In the genomic region with DNA sequence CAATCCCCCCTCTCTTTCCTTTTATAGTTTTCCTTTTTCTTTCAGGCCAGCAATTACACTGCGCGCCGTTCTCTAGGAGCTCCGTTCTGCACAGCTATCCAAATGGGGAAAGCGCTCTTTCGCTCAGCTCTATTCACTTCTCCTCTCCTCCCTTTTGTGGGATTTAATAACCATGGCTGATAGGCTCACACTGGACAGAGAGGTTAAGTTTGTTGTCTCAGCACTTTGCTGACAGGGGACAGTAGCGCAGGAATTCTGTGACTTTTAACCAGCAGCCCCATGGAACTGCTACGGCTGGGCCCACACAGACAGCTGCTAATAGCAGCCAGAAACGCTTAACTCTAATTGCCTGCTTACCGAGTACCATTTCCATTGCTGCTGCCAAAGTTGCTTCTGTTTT, we compare ENCODE assay signal across 13 mouse cellular contexts.
DNase-seq lines count a peak whose midpoint lies in the region; ATAC-seq and TF ChIP-seq lines count a peak whose summit lies in the region.
"Had no signal": no experiment of that assay in that cellular context is flagged by ENCODE, and none has a peak within 500 bp of the region (broad histone marks: within the 10 kb centered on the region; RNA-seq: fewer than 3 reads in every experiment).

No protein-coding gene starts in this region.

- H3K4me3 ChIP-seq in embryonic facial prominence, embryonic 10.5 days, result no peak overlapping the region
- H3K4me3 ChIP-seq in hindbrain, embryonic 13.5 days, result 0 out of 2 replicates have a peak overlapping the region, but pooled peaks have one; percentile 3
- H3K4me3 ChIP-seq in midbrain, postnatal 0 days (ENCODE audit: low read depth, low read length), result no peak overlapping the region
- no peak overlapping the region for H3K4me3 ChIP-seq in stomach, postnatal 0 days (ENCODE audit: low read depth, low read length)
- H3K4me3 ChIP-seq: kidney, embryonic 15.5 days; limb, embryonic 12.5 days had no signal

- ATAC-seq in hindbrain, embryonic 13.5 days (ENCODE audit: low FRiP score), result peak; percentile 63; the same call in 1 of the 2 replicates
- no peak for ATAC-seq in midbrain, postnatal 0 days (ENCODE audit: low FRiP score)
- no peak for ATAC-seq in stomach, postnatal 0 days (ENCODE audit: low FRiP score, low TSS enrichment)
- ATAC-seq: Patski had no signal

- H3K27ac ChIP-seq in embryonic facial prominence, embryonic 10.5 days (replicated peaks), result no peak overlapping the region
- H3K27ac ChIP-seq in hindbrain, embryonic 13.5 days, result peak overlapping the region; percentile 48
- no peak overlapping the region for H3K27ac ChIP-seq in midbrain, postnatal 0 days (ENCODE audit: low read depth, low read length)
- no peak overlapping the region for H3K27ac ChIP-seq in stomach, postnatal 0 days (replicated peaks)
- H3K27ac ChIP-seq: kidney, embryonic 15.5 days; limb, embryonic 12.5 days had no signal

- WGBS in embryonic facial prominence, embryonic 10.5 days, result 52% methylated on average over 10 of the region's 10 CpGs
- 13% methylated on average over 10 of the region's 10 CpGs for WGBS in hindbrain, embryonic 13.5 days
- 10% methylated on average over 10 of the region's 10 CpGs for WGBS in midbrain, postnatal 0 days
- 79% methylated on average over 10 of the region's 10 CpGs for WGBS in stomach, postnatal 0 days

- peak overlapping the region; percentile 43 for H3K4me2 ChIP-seq in hindbrain, embryonic 13.5 days
- H3K4me2 ChIP-seq in midbrain, postnatal 0 days (ENCODE audit: low read depth, low read length, poor library complexity, severe bottlenecking), result peak overlapping the region; percentile 19
- H3K4me2 ChIP-seq in stomach, postnatal 0 days (replicated peaks; ENCODE audit: low read depth), result no peak overlapping the region
- H3K4me2 ChIP-seq: kidney, embryonic 15.5 days; limb, embryonic 12.5 days had no signal

- H3K36me3 ChIP-seq in embryonic facial prominence, embryonic 10.5 days (replicated peaks), result no peaks in the 10 kb centered on the region
- H3K36me3 ChIP-seq in hindbrain, embryonic 13.5 days, result no peaks in the 10 kb centered on the region
- H3K36me3 ChIP-seq in midbrain, postnatal 0 days (ENCODE audit: insufficient read depth, low read length), result no peaks in the 10 kb centered on the region
- H3K36me3 ChIP-seq in stomach, postnatal 0 days (ENCODE audit: control insufficient read depth, insufficient read depth, low read length), result no peaks in the 10 kb centered on the region
- H3K36me3 ChIP-seq: kidney, embryonic 15.5 days; limb, embryonic 12.5 days had no signal

- H3K9ac ChIP-seq in hindbrain, embryonic 13.5 days, result no peak overlapping the region
- H3K9ac ChIP-seq in midbrain, postnatal 0 days (replicated peaks; ENCODE audit: low read length, poor library complexity, severe bottlenecking), result no peak overlapping the region
- H3K9ac ChIP-seq in stomach, postnatal 0 days (ENCODE audit: low read length), result no peak overlapping the region
- H3K9ac ChIP-seq: kidney, embryonic 15.5 days; limb, embryonic 12.5 days had no signal

- peak; percentile 45 for DNase-seq in embryo, embryonic 10 days (ENCODE audit: low spot score)
- peak; percentile 16 for DNase-seq in embryonic facial prominence, embryonic 10.5 days (ENCODE audit: low spot score)
- peak; percentile 24 for DNase-seq in midbrain, postnatal 0 days (ENCODE audit: low spot score)
- no peak for DNase-seq in stomach, postnatal 0 days (ENCODE audit: low spot score)
- no peak for DNase-seq in lung, postnatal 4 days
- no peak for DNase-seq in spleen, adult 18-20 months
- DNase-seq: adrenal gland, adult 2 months; lung, adult 18-20 months; thymus, postnatal 4 days had no signal

- H3K4me1 ChIP-seq in embryonic facial prominence, embryonic 10.5 days, result 0 out of 2 replicates have a peak, but pooled peaks cover 4% of the 10 kb centered on the region
- peaks cover 14% of the 10 kb centered on the region for H3K4me1 ChIP-seq in hindbrain, embryonic 13.5 days (replicated peaks)
- H3K4me1 ChIP-seq in midbrain, postnatal 0 days (ENCODE audit: insufficient read depth, low read length), result no peaks in the 10 kb centered on the region
- no peaks in the 10 kb centered on the region for H3K4me1 ChIP-seq in stomach, postnatal 0 days (replicated peaks; ENCODE audit: control insufficient read depth, insufficient read depth)
- H3K4me1 ChIP-seq: kidney, embryonic 15.5 days; limb, embryonic 12.5 days had no signal

- H3K27me3 ChIP-seq in embryonic facial prominence, embryonic 10.5 days (replicated peaks; ENCODE audit: low read depth, poor library complexity, severe bottlenecking), result no peaks in the 10 kb centered on the region
- no peaks in the 10 kb centered on the region for H3K27me3 ChIP-seq in hindbrain, embryonic 13.5 days
- no peaks in the 10 kb centered on the region for H3K27me3 ChIP-seq in midbrain, postnatal 0 days (ENCODE audit: insufficient read depth, low read length)
- no peaks in the 10 kb centered on the region for H3K27me3 ChIP-seq in stomach, postnatal 0 days (ENCODE audit: control insufficient read depth, insufficient read depth, low read length)
- H3K27me3 ChIP-seq: kidney, embryonic 15.5 days had no signal

- no peaks in the 10 kb centered on the region for H3K9me3 ChIP-seq in embryonic facial prominence, embryonic 10.5 days
- H3K9me3 ChIP-seq in hindbrain, embryonic 13.5 days, result peaks cover 4% of the 10 kb centered on the region; the same call in 1 of the 2 replicates
- no peaks in the 10 kb centered on the region for H3K9me3 ChIP-seq in midbrain, postnatal 0 days (ENCODE audit: low read length)
- no peaks in the 10 kb centered on the region for H3K9me3 ChIP-seq in stomach, postnatal 0 days (ENCODE audit: control insufficient read depth, low read length)
- H3K9me3 ChIP-seq: kidney, embryonic 15.5 days; limb, embryonic 12.5 days had no signal

- TF ChIP-seq EP300 in stomach, postnatal 0 days (optimal IDR thresholded peaks at IDR 0.05), result no peak

- TF ChIP-seq CTCF in midbrain, postnatal 0 days (IDR thresholded peaks at IDR 0.05), result no peak
- TF ChIP-seq CTCF in stomach, postnatal 0 days (IDR thresholded peaks at IDR 0.05; ENCODE audit: low read depth), result no peak

Comparison
In these comparisons a context has a peak if more than half of its experiments do, and no peak if none do; other contexts are left out.
1. DNase-seq: peak in embryo, embryonic 10 days (single experiment), embryonic facial prominence, embryonic 10.5 days (single experiment) and midbrain, postnatal 0 days (single experiment); none in stomach, postnatal 0 days (single experiment), lung, postnatal 4 days (0 of 2) and spleen, adult 18-20 months (0 of 2).